Mouse (Mus musculus) embryonic facial prominence, embryonic 14.5 days (tissue): ENCODE data around the gene Micall2. TPM values are rescaled to one million over a fixed set of nuclear protein-coding genes. Genes with fewer than 3 reads are reported as not detected.
A peak's percentile ranks its signal among the peaks of the same experiment; 100 is the strongest.
"Not testable (repeated sequence)": the region's sequence is repeated elsewhere in the genome, so short reads cannot be mapped to it uniquely, and the experiment has no call there.

Experiments
- ATAC-seq: fragments of 200-750 bp; cut with Nextera tagmentation; 2 replicates; pipeline ENCODE4 v1.8.0; 2017; ENCODE audit warnings: low read depth, moderate number of reproducible peaks, moderate TSS enrichment
- DNase-seq: peaks from one replicate; pipeline ENCODE4 v3.0.0-alpha.2; 2015; ENCODE audit warnings: low spot score
- H3K27ac ChIP-seq: fragments of 300-500 bp; sonication (generic); replicated peaks from 2 replicates; pipeline ENCODE4 v1.5.1; 2014; ENCODE audit warnings: low read depth, mild to moderate bottlenecking, low read length, moderate library complexity
- H3K27me3 ChIP-seq: fragments of 300-500 bp; sonication (generic); replicated peaks from 2 replicates; pipeline ENCODE4 v1.6.1; 2014; ENCODE audit warnings: low read length; ENCODE audit not compliant: control insufficient read depth, insufficient read depth
- H3K36me3 ChIP-seq: fragments of 300-500 bp; sonication (generic); 2 replicates; pipeline ENCODE4 v1.6.1; 2014; ENCODE audit warnings: low read length, mixed read lengths; ENCODE audit not compliant: control insufficient read depth, insufficient read depth
- H3K4me1 ChIP-seq: fragments of 300-500 bp; sonication (generic); 2 replicates; pipeline ENCODE4 v1.6.1; 2014; ENCODE audit warnings: antibody characterized with exemption, low read length; ENCODE audit not compliant: control insufficient read depth, insufficient read depth
- H3K4me2 ChIP-seq: fragments of 300-500 bp; sonication (generic); 2 replicates; pipeline ENCODE4 v1.6.1; 2014; ENCODE audit warnings: low read depth, mild to moderate bottlenecking, low read length, moderate library complexity, mixed read lengths
- H3K4me3 ChIP-seq: fragments of 300-500 bp; sonication (generic); 2 replicates; pipeline ENCODE4 v1.5.1; 2014; ENCODE audit warnings: low read depth, mild to moderate bottlenecking, low read length
- H3K9ac ChIP-seq: fragments of 300-500 bp; sonication (generic); 2 replicates; pipeline ENCODE4 v1.6.1; 2014; ENCODE audit warnings: low read depth, mild to moderate bottlenecking, low read length, moderate library complexity, mixed read lengths
- H3K9me3 ChIP-seq: fragments of 300-500 bp; sonication (generic); 2 replicates; pipeline ENCODE4 v1.6.1; 2016; ENCODE audit warnings: low read length; ENCODE audit not compliant: control insufficient read depth
- WGBS: fragments of 180-500 bp; shearing (Covaris S2); extraction: QIAGEN DNeasy Blood & Tissue Kit; methylation state at CpG from one replicate; pipeline ENCODE4 v1.1.7; 2014; 5-methylcytosine and 5-hydroxymethylcytosine counted together
- polyA plus RNA-seq: library from polyadenylated mRNA; unstranded; fragments of >200 nt; fragmentation: Nextera tagmentation; extraction: Ambion mirVana; gene quantifications from 2 replicates; pipeline ENCODE4 v1.2.1, GENCODE M21; 2014

Micall2 gene
- polyA plus RNA-seq, 1 experiment from 2014 or later, result 5.5 TPM

DNA sequence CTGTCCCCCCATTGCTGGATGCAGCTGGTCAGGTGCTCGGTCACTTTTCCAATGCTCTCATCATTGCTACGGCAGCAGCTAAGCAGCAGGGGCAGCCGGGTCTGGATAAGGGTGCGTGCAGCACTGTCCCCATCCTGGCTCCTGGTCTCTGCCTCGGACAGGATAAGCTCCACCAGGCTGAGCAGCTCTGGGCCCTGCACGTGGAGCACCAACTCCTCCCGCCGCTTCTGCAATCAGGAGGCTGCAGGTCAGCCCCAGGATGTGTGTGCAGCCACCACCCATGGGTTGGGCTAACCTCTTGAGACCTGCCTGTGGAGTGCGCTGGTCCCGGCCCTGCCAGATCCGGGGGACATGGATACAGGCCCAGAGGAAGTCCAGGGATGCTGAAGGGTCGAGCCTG is 20.0 kb upstream of the Micall2 start:
- 92% methylated on average over 12 of the region's 12 CpGs for WGBS
- H3K27ac ChIP-seq, result no peak overlapping the region

GRCm38 (mm10) chr5:139754753-139755152 is 18.6 kb upstream of the Micall2 start:
- no peak for DNase-seq
- no peak overlapping the region for H3K4me2 ChIP-seq
- no peak overlapping the region for H3K4me3 ChIP-seq
- H3K9ac ChIP-seq, result no peak overlapping the region
- H3K27me3 ChIP-seq, result no peaks in the 10 kb centered on the region
- 19% methylated on average over 8 of the region's 12 CpGs for WGBS
- H3K27ac ChIP-seq, result no peak overlapping the region
- H3K36me3 ChIP-seq, result peaks cover 89% of the 10 kb centered on the region
- no peaks in the 10 kb centered on the region for H3K9me3 ChIP-seq
- H3K4me1 ChIP-seq, result no peaks in the 10 kb centered on the region
- no peak for ATAC-seq

More for the DNA sequence above, 20.0 kb upstream of the Micall2 start:
- DNase-seq (no peak), ATAC-seq (no peak)
- Histone ChIP-seq H3K9ac (no peak overlapping the region), H3K36me3 (peaks cover 95% of the 10 kb centered on the region), H3K27me3 (no peaks in the 10 kb centered on the region), H3K9me3 (no peaks in the 10 kb centered on the region), H3K4me2 (no peak overlapping the region), H3K4me1 (no peaks in the 10 kb centered on the region), H3K4me3 (no peak overlapping the region)

GRCm38 (mm10) chr5:139750535-139750934 is 14.4 kb upstream of the Micall2 start:
- Histone ChIP-seq H3K9ac (no peak overlapping the region), H3K4me3 (no peak overlapping the region), H3K27me3 (no peaks in the 10 kb centered on the region), H3K9me3 (no peaks in the 10 kb centered on the region), H3K4me1 (no peaks in the 10 kb centered on the region), H3K27ac (no peak overlapping the region), H3K4me2 (no peak overlapping the region), H3K36me3 (peaks cover 47% of the 10 kb centered on the region)
- DNase-seq (no peak), ATAC-seq (peak; percentile 31; the same call in 1 of the 2 replicates)

GRCm38 (mm10) chr5:139749413-139750125 is 13.4 kb upstream of the Micall2 start:
- H3K9ac ChIP-seq, result no peak overlapping the region
- H3K4me1 ChIP-seq, result no peaks in the 10 kb centered on the region
- H3K9me3 ChIP-seq, result no peaks in the 10 kb centered on the region
- no peak overlapping the region for H3K4me3 ChIP-seq
- ATAC-seq, result no peak
- H3K27ac ChIP-seq, result no peak overlapping the region
- H3K27me3 ChIP-seq, result no peaks in the 10 kb centered on the region
- peaks cover 39% of the 10 kb centered on the region; the same call in 1 of the 2 replicates for H3K36me3 ChIP-seq
- no peak overlapping the region for H3K4me2 ChIP-seq
- DNase-seq, result no peak
- WGBS, result 83% methylated on average over 15 of the region's 16 CpGs

GRCm38 (mm10) chr5:139745771-139746170 is 9.6 kb upstream of the Micall2 start:
- H3K9me3 ChIP-seq, result no peaks in the 10 kb centered on the region
- H3K4me3 ChIP-seq, result no peak overlapping the region
- WGBS, result 0% methylated on average over 3 of the region's 3 CpGs
- H3K27ac ChIP-seq, result no peak overlapping the region
- DNase-seq, result peak; percentile 72
- no peak overlapping the region for H3K9ac ChIP-seq
- ATAC-seq, result peak; percentile 88
- no peaks in the 10 kb centered on the region for H3K27me3 ChIP-seq
- peaks cover 7% of the 10 kb centered on the region; the same call in 1 of the 2 replicates for H3K36me3 ChIP-seq
- H3K4me1 ChIP-seq, result no peaks in the 10 kb centered on the region
- H3K4me2 ChIP-seq, result no peak overlapping the region

- not testable (repeated sequence) for ATAC-seq, H3K4me3 ChIP-seq, H3K27ac ChIP-seq, H3K9me3 ChIP-seq, H3K4me1 ChIP-seq, H3K27me3 ChIP-seq, DNase-seq, H3K4me2 ChIP-seq, H3K36me3 ChIP-seq
- WGBS, result 31% methylated on average over 3 of the region's 3 CpGs
- H3K9ac ChIP-seq, result peak overlapping the region; percentile 25; the same call in 1 of the 2 replicates
These were observed 6.5 kb upstream of the Micall2 start for GRCm38 (mm10) chr5:139742640-139743039.

GRCm38 (mm10) chr5:139738592-139739315 is 2.6 kb upstream of the Micall2 start:
- DNase-seq (no peak), ATAC-seq (no peak)
- Histone ChIP-seq H3K4me3 (no peak overlapping the region), H3K27me3 (no peaks in the 10 kb centered on the region), H3K27ac (no peak overlapping the region), H3K9ac (no peak overlapping the region), H3K9me3 (no peaks in the 10 kb centered on the region), H3K4me2 (no peak overlapping the region), H3K36me3 (no peaks in the 10 kb centered on the region), H3K4me1 (peaks cover 26% of the 10 kb centered on the region)
- 74% methylated on average over 7 of the region's 7 CpGs for WGBS

DNA sequence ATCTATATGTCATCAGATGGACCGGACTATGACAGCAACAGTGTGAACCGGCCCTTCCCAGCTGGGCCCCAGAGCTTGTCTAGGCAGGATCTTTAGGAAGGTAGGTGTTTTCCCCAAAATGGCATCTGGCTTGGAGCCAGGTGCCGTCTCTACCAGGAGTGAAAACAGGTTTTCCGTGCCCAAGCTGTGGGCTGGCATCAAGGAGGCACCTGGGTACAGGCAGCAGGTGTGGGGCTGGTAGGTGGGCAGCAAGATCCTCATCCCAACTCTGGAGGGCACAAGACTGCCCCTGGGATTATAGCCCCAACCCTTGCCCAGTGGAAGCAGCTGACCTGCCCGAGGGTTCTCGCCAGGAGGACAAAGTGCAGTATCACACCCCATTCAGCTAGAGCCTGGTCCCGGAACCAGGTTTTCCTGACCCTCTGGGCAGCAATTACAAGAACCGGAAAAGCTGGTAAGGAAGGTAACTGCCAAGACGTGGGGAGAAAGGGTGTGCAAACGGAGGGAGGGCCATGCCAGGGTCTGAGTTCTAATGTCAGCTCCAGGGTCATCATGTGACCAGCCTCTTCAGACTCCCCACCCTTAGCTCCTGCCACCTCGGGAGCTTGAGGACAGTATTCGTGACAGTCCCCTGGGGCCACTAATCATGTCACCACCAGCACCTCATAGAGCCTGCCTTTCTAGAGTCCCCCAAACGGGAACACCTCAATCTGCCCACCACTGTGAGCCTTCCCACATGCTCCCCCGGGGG is 1.9 kb upstream of the Micall2 start:
- DNase-seq (peak; percentile 65), ATAC-seq (no peak)
- H3K4me3 ChIP-seq, result no peak overlapping the region
- 76% methylated on average over 13 of the region's 14 CpGs for WGBS
- no peaks in the 10 kb centered on the region for H3K27me3 ChIP-seq
- H3K9me3 ChIP-seq, result no peaks in the 10 kb centered on the region
- H3K36me3 ChIP-seq, result no peaks in the 10 kb centered on the region
- no peak overlapping the region for H3K4me2 ChIP-seq
- peaks cover 26% of the 10 kb centered on the region for H3K4me1 ChIP-seq
- no peak overlapping the region for H3K27ac ChIP-seq
- no peak overlapping the region for H3K9ac ChIP-seq
